In genomic region chr2:121170481-121170971, GRCm38 (mm10) we compare ENCODE assay signal across 8 mouse cellular contexts. TPM values are rescaled to one million over a fixed set of nuclear protein-coding genes. Genes with fewer than 3 reads are reported as not detected.
DNase-seq lines count a peak whose midpoint lies in the region; ATAC-seq and TF ChIP-seq lines count a peak whose summit lies in the region.

Gene Tubgcp4 (plus strand): TSS chr2:121170654.

- peaks cover 6% of the 10 kb centered on the region for H3K4me1 ChIP-seq in intestine, postnatal 0 days (replicated peaks; ENCODE audit: control insufficient read depth, insufficient read depth, low read length)
- H3K4me1 ChIP-seq in limb, embryonic 14.5 days (ENCODE audit: control insufficient read depth, insufficient read depth, low read length): peaks cover 16% of the 10 kb centered on the region
- H3K4me1 ChIP-seq in midbrain, embryonic 16.5 days (ENCODE audit: control insufficient read depth, insufficient read depth, low read length): peaks cover 28% of the 10 kb centered on the region

- WGBS in intestine, postnatal 0 days: 1% methylated on average over 38 of the region's 38 CpGs
- 0% methylated on average over 33 of the region's 38 CpGs for WGBS in limb, embryonic 14.5 days
- under 1% methylated on average over 36 of the region's 38 CpGs for WGBS in midbrain, embryonic 16.5 days

- H3K4me3 ChIP-seq in intestine, postnatal 0 days (ENCODE audit: low read depth, low read length): peak within 1 kb of the TSS; percentile 83
- peak within 1 kb of the TSS; percentile 96 for H3K4me3 ChIP-seq in limb, embryonic 14.5 days (replicated peaks; ENCODE audit: low read length)
- H3K4me3 ChIP-seq in midbrain, embryonic 16.5 days (ENCODE audit: low read depth, low read length): peak within 1 kb of the TSS; percentile 88

- H3K27me3 ChIP-seq in intestine, postnatal 0 days (replicated peaks; ENCODE audit: control insufficient read depth, insufficient read depth, low read length): no peaks in the 10 kb centered on the region
- no peaks in the 10 kb centered on the region for H3K27me3 ChIP-seq in limb, embryonic 14.5 days (ENCODE audit: control insufficient read depth, insufficient read depth, low read length)
- no peaks in the 10 kb centered on the region for H3K27me3 ChIP-seq in midbrain, embryonic 16.5 days (ENCODE audit: control insufficient read depth, insufficient read depth, low read depth, low read length)

- H3K9ac ChIP-seq in intestine, postnatal 0 days (ENCODE audit: low read depth, low read length): peak within 1 kb of the TSS; percentile 90
- peak within 1 kb of the TSS; percentile 81 for H3K9ac ChIP-seq in limb, embryonic 14.5 days (ENCODE audit: low read depth, low read length, severe bottlenecking)
- peak within 1 kb of the TSS; percentile 92 for H3K9ac ChIP-seq in midbrain, embryonic 16.5 days (ENCODE audit: low read depth, low read length)

- TF ChIP-seq POLR2A in limb, embryonic 14.5 days (IDR thresholded peaks at IDR 0.05; ENCODE audit: borderline replicate concordance, extremely low read depth, insufficient read depth, insufficient read length): no peak

- peak within 1 kb of the TSS; percentile 90 for H3K27ac ChIP-seq in intestine, postnatal 0 days (ENCODE audit: low read depth, low read length)
- H3K27ac ChIP-seq in limb, embryonic 14.5 days (replicated peaks; ENCODE audit: low read depth, low read length): peak within 1 kb of the TSS; percentile 83
- H3K27ac ChIP-seq in midbrain, embryonic 16.5 days (ENCODE audit: low read length): peak within 1 kb of the TSS; percentile 83

- peak; percentile 38 for DNase-seq in thymus, postnatal 0 days (ENCODE audit: low spot score)
- no peak for DNase-seq in thymus, postnatal 36 days
- no peak for DNase-seq in gonadal fat pad, adult 2 months (ENCODE audit: low read depth)
- DNase-seq in limb, embryonic 14.5 days (ENCODE audit: low spot score): peak; percentile 42
- DNase-seq in testis, postnatal 10 days (ENCODE audit: low spot score): no peak

- H3K9me3 ChIP-seq in intestine, postnatal 0 days (ENCODE audit: control insufficient read depth): no peaks in the 10 kb centered on the region
- H3K9me3 ChIP-seq in limb, embryonic 14.5 days (ENCODE audit: control insufficient read depth, low read length): no peaks in the 10 kb centered on the region
- H3K9me3 ChIP-seq in midbrain, embryonic 16.5 days (replicated peaks; ENCODE audit: control insufficient read depth, low read length, poor library complexity, severe bottlenecking): no peaks in the 10 kb centered on the region

- no peak for TF ChIP-seq CTCF in intestine, postnatal 0 days (IDR thresholded peaks at IDR 0.05; ENCODE audit: low read depth)

- ATAC-seq in common myeloid progenitor, adult 5-6 weeks (replicated peaks; ENCODE audit: low read depth, poor library complexity, severe bottlenecking): peak; percentile 51
- peak; percentile 23 for ATAC-seq in intestine, postnatal 0 days
- peak; percentile 58 for ATAC-seq in limb, embryonic 14.5 days (ENCODE audit: low FRiP score, low read depth)
- peak; percentile 74; the same call in 1 of the 2 replicates for ATAC-seq in midbrain, embryonic 16.5 days

- peaks cover 34% of the 10 kb centered on the region for H3K36me3 ChIP-seq in intestine, postnatal 0 days (ENCODE audit: control insufficient read depth, insufficient read depth)
- peaks cover 37% of the 10 kb centered on the region for H3K36me3 ChIP-seq in limb, embryonic 14.5 days (ENCODE audit: control insufficient read depth, insufficient read depth, low read length)
- H3K36me3 ChIP-seq in midbrain, embryonic 16.5 days (ENCODE audit: control insufficient read depth, insufficient read depth, low read length): peaks cover 13% of the 10 kb centered on the region

- peak within 1 kb of the TSS; percentile 81 for H3K4me2 ChIP-seq in intestine, postnatal 0 days (replicated peaks; ENCODE audit: low read depth)
- peak within 1 kb of the TSS; percentile 81 for H3K4me2 ChIP-seq in limb, embryonic 14.5 days (replicated peaks; ENCODE audit: low read depth, low read length, severe bottlenecking)
- peak within 1 kb of the TSS; percentile 83 for H3K4me2 ChIP-seq in midbrain, embryonic 16.5 days (ENCODE audit: low read length)

RNA-seq across cellular contexts. Expression of gene Tubgcp4, which starts in this region (rescaled TPM):
- polyA plus RNA-seq in thymus, postnatal 0 days (2015; fragmentation: Nextera tagmentation; extraction: Ambion mirVana): 45.5 and 51.2 TPM in 2 replicates
- 30.3 and 32.1 TPM in 2 replicates for total RNA-seq in common myeloid progenitor, adult 5-6 weeks (2017)
- 22.5 and 26.1 TPM in 2 replicates for polyA plus RNA-seq in gonadal fat pad, adult 2 months (2012; rRNA removed)
- 12.3 and 14.4 TPM in 2 replicates for polyA plus RNA-seq in intestine, postnatal 0 days (2015; fragmentation: Nextera tagmentation; extraction: Ambion mirVana)
- polyA plus RNA-seq in limb, embryonic 14.5 days (2012; rRNA removed): 53.6 and 66.3 TPM in 2 replicates
- 47.9 and 49.4 TPM in 2 replicates for polyA plus RNA-seq in limb, embryonic 14.5 days (2014; fragmentation: Nextera tagmentation; extraction: Ambion mirVana)
- polyA plus RNA-seq in midbrain, embryonic 16.5 days (2015; fragmentation: Nextera tagmentation; extraction: Ambion mirVana): 50.4 and 53.9 TPM in 2 replicates

Comparison
In these comparisons a context has a peak if more than half of its experiments do, and no peak if none do; other contexts are left out.
1. DNase-seq: peak in thymus, postnatal 0 days (single experiment) and limb, embryonic 14.5 days (single experiment); none in thymus, postnatal 36 days (0 of 2), gonadal fat pad, adult 2 months (single experiment) and testis, postnatal 10 days (single experiment).
2. ATAC-seq: peak in every context shown above with its lines; median percentile 74 in midbrain, embryonic 16.5 days; 58 in limb, embryonic 14.5 days; 51 in common myeloid progenitor, adult 5-6 weeks; 23 in intestine, postnatal 0 days.
3. Peak in every context shown above with its lines, with median percentiles within 50 percentile points of each other: H3K27ac ChIP-seq, H3K4me2 ChIP-seq, H3K4me3 ChIP-seq and H3K9ac ChIP-seq.